Mouse (Mus musculus): ENCODE results near the gene Tspan31. TPM values are rescaled to one million over a fixed set of nuclear protein-coding genes. Genes with fewer than 3 reads are reported as not detected.

The Tspan31 gene
- total RNA-seq, 2 experiments from 2014 or later = 106 to 118 TPM

GRCm38 (mm10) chr10:127042468-127043115, 27.5 kb downstream of the Tspan31 start:
- no peak for DNase-seq

- peak; percentile 89 to 93 for DNase-seq
These were observed 28.2 kb downstream of the Tspan31 start for GRCm38 (mm10) chr10:127041774-127042338.

GRCm38 (mm10) chr10:127041274-127041766, 28.7 kb downstream of the Tspan31 start, which contains the start of the genes Mettl1 and Eef1akmt3:
TSS of gene Mettl1 (plus strand) at chr10:127041414.
TSS of gene Eef1akmt3 (minus strand) at chr10:127041513.
- DNase-seq = peak; percentile 45 to 69

- DNase-seq = peak; percentile 39 to 40
These were observed 29.4 kb downstream of the Tspan31 start for GRCm38 (mm10) chr10:127040569-127041214.

GRCm38 (mm10) chr10:127037641-127038040, 32.4 kb downstream of the Tspan31 start:
- DNase-seq = no peak

GRCm38 (mm10) chr10:127036273-127036672, 33.8 kb downstream of the Tspan31 start:
- DNase-seq = no peak

GRCm38 (mm10) chr10:127033301-127033741, 36.7 kb downstream of the Tspan31 start:
- DNase-seq = no peak

GRCm38 (mm10) chr10:127030336-127031296, 39.4 kb downstream of the Tspan31 start, which contains the start of gene Tsfm:
TSS of gene Tsfm (minus strand) at chr10:127030840.
- peak; percentile 95 to 96 for DNase-seq

- no peak for DNase-seq
These were observed 51.6 kb downstream of the Tspan31 start for GRCm38 (mm10) chr10:127018422-127018821.

Other genes starting within 250 kb of the Tspan31 start
- 1 to 10 TPM; 5.1 to 9.3 TPM for gene Atp23, start 168.9 kb downstream of the Tspan31 start, total RNA-seq (2021)
- gene Ctdsp2, start 91.5 kb downstream of the Tspan31 start, total RNA-seq (2021) = 100 to 1,000 TPM; 102 to 158 TPM
- 1 to 10 TPM; 2.7 to 4.5 TPM for gene Avil, start 69.6 kb downstream of the Tspan31 start, total RNA-seq (2021)
- 10 to 100 TPM; 64.4 to 71.3 TPM for gene Tsfm, start 39.4 kb downstream of the Tspan31 start, total RNA-seq (2021)
- 10 to 100 TPM; 20.1 to 21.4 TPM for gene Mettl1, start 28.9 kb downstream of the Tspan31 start, total RNA-seq (2021)
- gene Eef1akmt3, start 28.8 kb downstream of the Tspan31 start, total RNA-seq (2021) = under 1 TPM; 0.30 to 0.53 TPM
- under 1 TPM; 0.26 to 0.76 TPM for gene Cyp27b1, start 22.0 kb downstream of the Tspan31 start, total RNA-seq (2021)
- gene March9, start 10.1 kb downstream of the Tspan31 start, total RNA-seq (2021) = 1 to 10 TPM; 9.3 to 9.7 TPM
- gene Cdk4, start 6.7 kb downstream of the Tspan31 start, total RNA-seq (2021) = 100 to 1,000 TPM; 213 to 225 TPM
- gene Agap2, start 5.0 kb upstream of the Tspan31 start, total RNA-seq (2021) = 1 to 10 TPM; 2.2 to 3.4 TPM
- 100 to 1,000 TPM; 120 to 138 TPM for gene Os9, start 50.9 kb upstream of the Tspan31 start, total RNA-seq (2021)
- gene B4galnt1, start 95.0 kb upstream of the Tspan31 start, total RNA-seq (2021) = 1 to 10 TPM; 6.3 to 6.8 TPM
- 1 to 10 TPM in 1 of 2 experiments, under 1 TPM in 1; 0.89 to 1.1 TPM for gene Slc26a10, start 110.4 kb upstream of the Tspan31 start, total RNA-seq (2021)
- 10 to 100 TPM; 19.0 to 21.6 TPM for gene Arhgef25, start 119.8 kb upstream of the Tspan31 start, total RNA-seq (2021)
- 10 to 100 TPM; 52.4 to 71.7 TPM for gene Dtx3, start 125.5 kb upstream of the Tspan31 start, total RNA-seq (2021)
- gene Pip4k2c, start 141.3 kb upstream of the Tspan31 start, total RNA-seq (2021) = 10 to 100 TPM; 39.2 to 48.1 TPM
- 1 to 10 TPM; 6.3 to 7.5 TPM for gene Kif5a, start 193.1 kb upstream of the Tspan31 start, total RNA-seq (2021)
- gene Dctn2, start 196.1 kb upstream of the Tspan31 start, total RNA-seq (2021) = 100 to 1,000 TPM; 148 to 190 TPM
- gene Mbd6, start 218.8 kb upstream of the Tspan31 start, total RNA-seq (2021) = 10 to 100 TPM; 42.0 to 45.2 TPM
- 100 to 1,000 TPM; 102 to 123 TPM for gene Mars, start 241.5 kb upstream of the Tspan31 start, total RNA-seq (2021)

Data from adrenal gland, postnatal 36 days (tissue).